Mouse (Mus musculus): ENCODE measurements around the gene Suclg2. TPM values are rescaled to one million over a fixed set of nuclear protein-coding genes. Genes with fewer than 3 reads are reported as not detected.

Suclg2 gene
- total RNA-seq, 2 experiments from 2014 or later = 14.1 to 17.3 TPM

DNA sequence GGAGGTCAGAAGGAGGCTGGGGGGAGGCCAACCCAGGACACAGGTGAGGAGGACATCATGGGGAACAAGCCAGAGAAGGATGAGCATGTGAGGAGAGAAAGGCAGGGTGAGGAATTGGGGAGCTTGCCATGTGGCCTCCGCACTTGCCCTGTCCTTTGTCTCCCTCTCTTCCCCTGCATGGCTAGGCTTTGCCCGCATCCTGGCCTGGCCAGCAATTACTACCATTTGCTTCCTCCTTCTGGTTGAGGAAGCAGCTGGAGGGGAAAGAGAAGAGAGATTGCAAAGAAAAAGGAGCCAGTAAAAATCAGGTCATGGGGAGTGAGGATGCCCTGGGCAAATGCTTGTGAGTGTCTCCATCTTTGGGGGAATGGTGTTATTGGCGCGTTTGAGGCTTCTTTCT lies 234.9 kb downstream of the Suclg2 start:
- no peak overlapping the region for H3K4me3 ChIP-seq
- H3K27ac ChIP-seq = no peak overlapping the region
- intact Hi-C loops (cut with DNase I) = loop anchor here (2.0 to 10.0 kb wide), 4 partner anchors 261 to 1521 kb away; partner anchors contain the start of gene Fam19a1
- TF ChIP-seq CTCF (IDR thresholded peaks at IDR 0.05) = no peak
- no peak for DNase-seq (ENCODE audit: extremely low spot score in 1 of 2, low spot score in 2 of 2)

- H3K27ac ChIP-seq = no peak overlapping the region
- no peak for TF ChIP-seq CTCF (IDR thresholded peaks at IDR 0.05)
- H3K4me3 ChIP-seq = no peak overlapping the region
- no peak for DNase-seq (ENCODE audit: extremely low spot score in 1 of 2, low spot score in 2 of 2)
- intact Hi-C loops (cut with DNase I) = loop anchor here (5.0 to 10.0 kb wide), 3 partner anchors 261 to 952 kb away; partner anchors contain the start of gene Fam19a1
These were observed 235.5 kb downstream of the Suclg2 start for GRCm38 (mm10) chr6:95483127-95483526.

- no peak overlapping the region for H3K4me3 ChIP-seq
- no peak for TF ChIP-seq CTCF (IDR thresholded peaks at IDR 0.05)
- no peak overlapping the region for H3K27ac ChIP-seq
- no peak for DNase-seq (ENCODE audit: extremely low spot score in 1 of 2, low spot score in 2 of 2)
- intact Hi-C loops (cut with DNase I) = loop anchor here (5.0 to 10.0 kb wide), 3 partner anchors 258 to 955 kb away; partner anchors contain the start of gene Fam19a1
These were observed 238.8 kb downstream of the Suclg2 start for GRCm38 (mm10) chr6:95479801-95480200.

DNA sequence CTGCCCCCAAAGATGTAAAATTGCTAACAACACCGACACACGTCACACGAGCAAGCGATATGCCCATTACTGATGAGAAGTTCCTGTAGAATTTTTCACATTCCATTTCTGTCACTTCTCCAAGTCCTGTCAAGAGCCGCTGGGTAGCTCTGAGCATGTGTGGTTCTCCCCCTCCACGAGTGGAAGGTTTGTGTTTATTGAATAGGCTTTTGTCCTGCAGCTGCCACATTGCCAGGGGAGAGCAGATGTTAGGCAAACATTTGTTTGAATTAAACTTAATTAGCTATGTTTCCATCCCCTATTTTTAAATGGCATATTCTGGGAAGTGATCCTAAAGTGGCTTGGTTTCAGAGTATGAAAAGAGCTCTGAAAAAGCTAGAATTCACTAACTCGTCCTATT lies 249.1 kb downstream of the Suclg2 start:
- DNase-seq (ENCODE audit: extremely low spot score in 1 of 2, low spot score in 2 of 2) = no peak
- TF ChIP-seq CTCF (IDR thresholded peaks at IDR 0.05) = no peak
- intact Hi-C loops (cut with DNase I) = no loop called here

GRCm38 (mm10) chr6:95465322-95465721 lies 253.3 kb downstream of the Suclg2 start:
- H3K4me3 ChIP-seq = no peak overlapping the region
- intact Hi-C loops (cut with DNase I) = no loop called here
- no peak for TF ChIP-seq CTCF (IDR thresholded peaks at IDR 0.05)
- DNase-seq (ENCODE audit: extremely low spot score in 1 of 2, low spot score in 2 of 2) = no peak
- H3K27ac ChIP-seq = no peak overlapping the region

More for the DNA sequence above, 249.1 kb downstream of the Suclg2 start:
- no peak overlapping the region for H3K27ac ChIP-seq
- no peak overlapping the region for H3K4me3 ChIP-seq

- TF ChIP-seq CTCF (IDR thresholded peaks at IDR 0.05) = no peak
- Histone ChIP-seq H3K27ac (no peak overlapping the region), H3K4me3 (no peak overlapping the region)
- DNase-seq (ENCODE audit: extremely low spot score in 1 of 2, low spot score in 2 of 2) = no peak
- intact Hi-C loops (cut with DNase I) = no loop called here
These were observed 259.2 kb downstream of the Suclg2 start for GRCm38 (mm10) chr6:95459372-95459771.

GRCm38 (mm10) chr6:95446151-95446550 lies 272.4 kb downstream of the Suclg2 start:
- intact Hi-C loops (cut with DNase I) = no loop called here
- TF ChIP-seq CTCF (IDR thresholded peaks at IDR 0.05) = no peak
- DNase-seq (ENCODE audit: extremely low spot score in 1 of 2, low spot score in 2 of 2) = no peak
- no peak overlapping the region for H3K27ac ChIP-seq
- no peak overlapping the region for H3K4me3 ChIP-seq

GRCm38 (mm10) chr6:95445036-95445435 lies 273.6 kb downstream of the Suclg2 start:
- no peak for TF ChIP-seq CTCF (IDR thresholded peaks at IDR 0.05)
- intact Hi-C loops (cut with DNase I) = no loop called here
- no peak for DNase-seq (ENCODE audit: extremely low spot score in 1 of 2, low spot score in 2 of 2)
- Histone ChIP-seq H3K27ac (no peak overlapping the region), H3K4me3 (no peak overlapping the region)

All from left cerebral cortex, adult 2 months (tissue).